Mouse (Mus musculus) E14TG2a.4 (cell line): ENCODE data around the gene Fbrs.

Experiments used
- CTCF ChIP-seq: conservative IDR thresholded peaks from 2 replicates; pipeline ENCODE4 v1.5.1; 2014; ENCODE audit warnings: low read length
- NANOG ChIP-seq: IDR thresholded peaks from 2 replicates; pipeline ENCODE4 v1.6.1; 2014; ENCODE audit warnings: borderline replicate concordance, low read length, mixed read lengths
- POU5F1 ChIP-seq: IDR thresholded peaks from 2 replicates; pipeline ENCODE4 v1.6.1; 2014; ENCODE audit warnings: low read length, borderline replicate concordance

GRCm38 (mm10) chr7:127478635-127479317 is at the start of gene Fbrs:
- TF ChIP-seq CTCF (no peak), POU5F1 (no peak), NANOG (no peak)
